Mouse (Mus musculus) CH12F3 (cell line): ENCODE measurements around the gene C2cd4d.

Experiments
- in situ Hi-C: fragments of 300-500 bp; cut with MboI; formaldehyde crosslinking; loops from 2 replicates; pipeline ENCODE4 v1.14.3; 2020; ENCODE audit warnings: low sequenced_read_pairs

C2cd4d gene

DNA sequence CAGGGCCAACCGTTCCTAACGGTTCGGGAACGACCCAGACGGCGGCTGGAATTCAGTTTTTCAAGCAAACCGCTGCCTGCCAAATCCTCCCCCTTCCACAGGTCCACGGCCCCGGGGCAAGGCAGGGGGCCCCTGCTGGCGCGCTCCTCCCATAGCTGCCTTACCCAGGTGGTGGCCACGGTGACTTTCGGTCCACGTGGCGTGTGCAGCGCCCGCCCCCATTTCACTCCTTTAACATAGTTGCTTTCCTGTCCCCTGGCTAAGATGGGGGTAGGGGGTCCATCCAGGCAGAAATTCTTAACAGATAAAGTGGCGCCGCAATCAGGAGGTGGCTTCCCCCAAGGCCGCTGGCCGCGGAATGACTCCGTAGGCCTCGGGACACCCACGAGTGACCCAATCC is 50.3 kb downstream of the C2cd4d start:
- in situ Hi-C loops = no loop called here

DNA sequence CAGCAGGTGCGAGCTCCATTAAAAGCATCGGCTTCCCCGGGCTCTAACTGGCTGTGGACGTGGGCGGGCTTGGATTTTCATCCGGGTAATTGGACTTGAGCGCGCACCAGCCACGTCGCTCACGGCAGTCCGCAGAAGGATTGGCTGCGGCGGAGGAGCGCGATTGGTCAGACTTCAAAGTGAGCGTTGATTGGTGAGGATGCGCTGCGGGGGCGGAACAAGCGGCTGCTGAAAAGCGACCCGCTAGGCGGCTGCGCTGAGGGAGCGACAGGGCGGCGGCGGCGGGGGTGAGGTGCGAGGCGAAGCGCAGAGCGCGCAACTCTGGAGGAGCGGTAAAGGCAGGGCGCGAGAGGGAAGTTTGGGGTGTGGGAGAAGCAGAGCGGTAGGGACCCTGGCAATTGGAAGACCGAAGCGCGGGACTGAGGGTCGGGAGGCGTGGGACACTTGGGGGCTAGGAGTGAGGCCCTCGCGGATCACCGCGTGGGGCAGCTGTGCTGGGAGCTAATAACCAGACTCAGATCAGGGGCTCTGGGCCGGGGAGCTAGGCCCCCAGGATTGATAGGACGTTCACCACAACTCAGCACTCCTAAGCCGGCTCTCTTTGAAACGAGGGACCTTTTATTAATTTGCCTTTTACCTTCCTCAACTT is 50.9 kb downstream of the C2cd4d start, which contains the start of gene Tdrkh:
Gene Tdrkh, plus strand, starts transcription at position 243 of the 649 bp plus-strand sequence.
- in situ Hi-C loops = no loop called here
